Mouse (Mus musculus) hindbrain, embryonic 12.5 days (tissue): ENCODE measurements at regions not wholly inside any gene's neighbourhood (a gene's known extent, or its start where the extent isn't known, plus 50 kb on each side); places are given as distances from the start of the nearest gene placed in this dataset.
A peak's percentile ranks its signal among the peaks of the same experiment; 100 is the strongest.

Experiments
- ATAC-seq: fragments of 200-750 bp; cut with Nextera tagmentation; 2 replicates; pipeline ENCODE4 v1.8.0; 2017; ENCODE audit warnings: moderate TSS enrichment; ENCODE audit not compliant: low FRiP score
- H3K27ac ChIP-seq: fragments of 300-500 bp; sonication (generic); 2 replicates; pipeline ENCODE4 v1.5.1; 2016; ENCODE audit warnings: mild to moderate bottlenecking
- H3K27me3 ChIP-seq: fragments of 300-500 bp; sonication (generic); 2 replicates; pipeline ENCODE4 v1.6.1; 2016; ENCODE audit warnings: mild to moderate bottlenecking
- H3K36me3 ChIP-seq: fragments of 300-500 bp; sonication (generic); 2 replicates; pipeline ENCODE4 v1.6.1; 2016; ENCODE audit warnings: mild to moderate bottlenecking
- H3K4me1 ChIP-seq: fragments of 300-500 bp; sonication (generic); 2 replicates; pipeline ENCODE4 v1.6.1; 2016
- H3K4me2 ChIP-seq: fragments of 300-500 bp; sonication (generic); replicated peaks from 2 replicates; pipeline ENCODE4 v1.6.1; 2016; ENCODE audit warnings: mild to moderate bottlenecking
- H3K4me3 ChIP-seq: fragments of 300-500 bp; sonication (generic); 2 replicates; pipeline ENCODE4 v1.5.1; 2016; ENCODE audit warnings: mild to moderate bottlenecking
- H3K9ac ChIP-seq: fragments of 300-500 bp; sonication (generic); 2 replicates; pipeline ENCODE4 v1.6.1; 2016; ENCODE audit warnings: mild to moderate bottlenecking, moderate library complexity
- H3K9me3 ChIP-seq: fragments of 300-500 bp; sonication (generic); replicated peaks from 2 replicates; pipeline ENCODE4 v1.6.1; 2016; ENCODE audit warnings: mild to moderate bottlenecking
- WGBS: fragments of 180-500 bp; shearing (Covaris S2); methylation state at CpG from one replicate; pipeline ENCODE4 v1.1.7; 2016; 5-methylcytosine and 5-hydroxymethylcytosine counted together

- Histone ChIP-seq H3K9ac (no peak overlapping the region), H3K27ac (no peak overlapping the region), H3K4me1 (peaks cover 30% of the 10 kb centered on the region), H3K9me3 (no peaks in the 10 kb centered on the region), H3K27me3 (no peaks in the 10 kb centered on the region), H3K4me2 (no peak overlapping the region), H3K4me3 (no peak overlapping the region), H3K36me3 (no peaks in the 10 kb centered on the region)
- ATAC-seq = no peak
- 84% methylated on average over 7 of the region's 7 CpGs for WGBS
Observed at GRCm38 (mm10) chr11:19532867-19533266, 391.3 kb upstream of the Spred2 start.

GRCm38 (mm10) chr11:19533701-19534100 is 390.5 kb upstream of the Spred2 start:
- no peak for ATAC-seq
- no peak overlapping the region for H3K4me2 ChIP-seq
- H3K9ac ChIP-seq = no peak overlapping the region
- H3K27me3 ChIP-seq = no peaks in the 10 kb centered on the region
- H3K4me1 ChIP-seq = peaks cover 29% of the 10 kb centered on the region
- no peak overlapping the region for H3K4me3 ChIP-seq
- WGBS = 80% methylated on average over 1 of the region's 1 CpGs
- no peaks in the 10 kb centered on the region for H3K9me3 ChIP-seq
- no peak overlapping the region for H3K27ac ChIP-seq
- H3K36me3 ChIP-seq = no peaks in the 10 kb centered on the region

GRCm38 (mm10) chr11:19535215-19535614 is 389.0 kb upstream of the Spred2 start:
- no peak overlapping the region for H3K4me2 ChIP-seq
- H3K4me1 ChIP-seq = peaks cover 16% of the 10 kb centered on the region
- 61% methylated on average over 1 of the region's 1 CpGs for WGBS
- no peak overlapping the region for H3K27ac ChIP-seq
- ATAC-seq = no peak
- H3K9ac ChIP-seq = no peak overlapping the region
- no peaks in the 10 kb centered on the region for H3K36me3 ChIP-seq
- no peaks in the 10 kb centered on the region for H3K27me3 ChIP-seq
- H3K9me3 ChIP-seq = no peaks in the 10 kb centered on the region
- H3K4me3 ChIP-seq = no peak overlapping the region

DNA sequence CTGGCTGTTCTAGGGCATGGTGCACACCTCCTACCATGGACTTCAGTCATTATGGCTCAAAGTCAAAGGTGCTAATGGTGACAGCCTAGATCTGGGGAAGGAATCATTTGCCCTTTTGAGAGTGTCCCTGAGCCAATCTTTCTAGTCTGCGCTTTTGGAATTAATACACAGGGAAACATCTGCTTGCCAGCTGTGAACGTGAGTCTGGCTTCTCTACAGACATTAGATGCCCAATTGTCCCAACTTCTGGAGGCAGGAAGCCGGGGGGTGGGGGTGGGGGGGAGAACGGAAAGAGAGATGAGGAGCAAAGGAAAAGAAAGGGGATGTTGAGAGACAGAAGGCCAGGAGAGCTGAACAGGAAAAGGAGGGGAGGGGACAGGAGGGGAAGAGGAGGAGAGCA is 377.9 kb upstream of the Spred2 start:
- 59% methylated on average over 4 of the region's 4 CpGs for WGBS
- Histone ChIP-seq H3K27ac (no peak overlapping the region), H3K4me3 (no peak overlapping the region), H3K36me3 (no peaks in the 10 kb centered on the region), H3K9me3 (no peaks in the 10 kb centered on the region), H3K4me1 (no peaks in the 10 kb centered on the region), H3K4me2 (no peak overlapping the region), H3K27me3 (peaks cover 3% of the 10 kb centered on the region; the same call in 1 of the 2 replicates), H3K9ac (no peak overlapping the region)
- ATAC-seq = no peak

DNA sequence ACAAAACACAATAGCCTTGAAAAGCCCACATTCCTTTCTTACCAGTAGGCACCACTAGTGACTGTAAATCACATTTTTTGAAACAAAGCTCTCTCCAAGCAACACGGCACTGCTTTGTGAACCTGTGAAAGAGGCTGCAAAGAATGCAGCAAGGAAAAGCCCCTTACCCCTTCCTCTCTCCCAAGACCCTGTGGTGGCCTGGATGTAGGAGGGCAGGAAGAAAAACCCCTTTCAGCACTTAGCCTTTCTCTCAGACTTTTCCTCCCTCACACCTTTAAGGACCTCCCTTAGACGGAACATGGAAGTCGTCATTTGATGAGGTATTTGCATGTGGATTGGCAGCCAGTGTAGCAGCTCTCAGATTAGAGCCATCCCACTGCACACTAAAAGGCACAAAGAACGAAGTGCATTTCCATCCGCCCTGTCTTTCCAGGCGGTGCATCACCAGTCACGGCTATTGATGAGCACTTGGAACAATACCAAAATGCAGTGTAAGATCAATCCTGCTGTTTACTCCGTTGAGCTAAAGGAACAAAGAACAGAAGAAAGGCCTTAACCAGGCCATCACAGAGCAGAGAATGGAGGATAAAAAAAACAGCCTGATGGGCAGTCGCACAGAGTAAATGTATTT is 369.7 kb upstream of the Spred2 start:
- no peak overlapping the region for H3K9ac ChIP-seq
- H3K4me1 ChIP-seq = peaks cover 16% of the 10 kb centered on the region
- H3K27ac ChIP-seq = peak overlapping the region; percentile 68
- no peaks in the 10 kb centered on the region for H3K27me3 ChIP-seq
- no peak overlapping the region for H3K4me3 ChIP-seq
- no peaks in the 10 kb centered on the region for H3K9me3 ChIP-seq
- ATAC-seq = peak; percentile 93
- no peaks in the 10 kb centered on the region for H3K36me3 ChIP-seq
- no peak overlapping the region; the same call in 1 of the 2 replicates for H3K4me2 ChIP-seq
- WGBS = 15% methylated on average over 9 of the region's 9 CpGs

DNA sequence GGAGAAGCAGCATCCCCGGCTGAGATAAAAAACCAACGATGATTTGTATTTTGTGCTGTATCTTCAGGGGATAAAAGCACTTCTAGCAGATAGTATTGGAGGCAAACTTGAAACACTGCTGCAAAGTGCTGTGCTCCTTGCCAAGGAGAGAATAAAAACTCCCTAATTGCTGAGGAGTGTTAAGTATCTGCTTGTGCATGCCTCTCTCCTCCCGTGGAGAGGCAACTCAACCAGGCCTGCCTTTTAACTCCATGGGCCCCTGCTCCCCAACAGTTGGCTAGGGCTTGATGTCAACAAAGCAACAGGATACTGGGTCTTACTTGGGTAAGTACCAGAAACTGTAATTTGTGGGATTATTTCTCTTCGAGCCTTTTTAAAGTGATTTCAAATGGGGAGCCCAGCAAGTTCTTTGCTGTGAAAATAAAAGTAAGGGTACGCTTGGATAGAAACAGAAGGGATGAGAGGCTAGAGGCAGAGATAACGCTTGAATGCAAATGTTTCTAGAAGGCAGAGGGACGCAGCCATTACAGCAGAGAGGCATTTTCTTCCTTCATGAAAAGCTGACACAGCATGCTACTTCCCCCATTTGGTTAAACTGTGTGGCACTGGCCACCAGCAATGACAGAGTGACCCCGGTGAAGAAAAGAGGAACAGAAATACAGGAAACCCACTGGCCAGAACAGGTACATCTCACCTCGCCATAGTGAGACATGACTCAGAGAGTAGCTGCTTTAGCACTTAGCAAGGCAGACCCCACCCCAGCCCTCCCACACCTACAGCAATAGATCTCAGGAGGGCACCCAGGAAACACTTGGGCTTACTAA is 369.0 kb upstream of the Spred2 start:
- Histone ChIP-seq H3K9me3 (no peaks in the 10 kb centered on the region), H3K4me2 (peak overlapping the region; percentile 11), H3K27me3 (no peaks in the 10 kb centered on the region), H3K4me3 (no peak overlapping the region), H3K4me1 (peaks cover 16% of the 10 kb centered on the region), H3K27ac (peak overlapping the region; percentile 68), H3K36me3 (no peaks in the 10 kb centered on the region), H3K9ac (no peak overlapping the region)
- WGBS = 31% methylated on average over 9 of the region's 9 CpGs
- peak; percentile 64 for ATAC-seq

- Histone ChIP-seq H3K9ac (no peak overlapping the region), H3K27ac (no peak overlapping the region), H3K4me2 (no peak overlapping the region), H3K4me3 (no peak overlapping the region), H3K36me3 (no peaks in the 10 kb centered on the region), H3K4me1 (peaks cover 6% of the 10 kb centered on the region), H3K27me3 (no peaks in the 10 kb centered on the region), H3K9me3 (no peaks in the 10 kb centered on the region)
- ATAC-seq = no peak
- 83% methylated on average over 7 of the region's 7 CpGs for WGBS
Observed at GRCm38 (mm10) chr11:19560452-19560851, 363.7 kb upstream of the Spred2 start.

DNA sequence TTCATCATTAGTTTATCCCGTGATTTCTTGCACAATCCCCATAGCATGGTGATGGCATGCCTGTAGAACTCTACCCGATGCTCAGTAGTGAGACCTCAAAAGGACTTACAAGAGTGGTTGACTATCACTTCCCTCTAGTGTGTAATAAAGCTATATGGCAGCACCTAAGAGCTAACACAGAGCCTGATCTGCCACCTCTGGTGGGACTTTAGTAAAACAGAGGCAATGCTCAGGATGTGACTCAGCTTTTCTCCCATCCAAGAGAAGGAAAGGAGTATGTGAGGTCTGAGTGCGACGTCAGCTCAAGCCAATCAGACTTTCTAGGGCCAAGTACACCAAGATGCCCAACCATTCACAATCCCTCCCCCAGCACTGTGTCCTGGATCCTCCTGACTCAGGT is 361.5 kb upstream of the Spred2 start:
- no peak for ATAC-seq
- Histone ChIP-seq H3K27me3 (no peaks in the 10 kb centered on the region), H3K9ac (no peak overlapping the region), H3K4me3 (no peak overlapping the region), H3K36me3 (no peaks in the 10 kb centered on the region), H3K4me2 (no peak overlapping the region), H3K4me1 (0 out of 2 replicates have a peak, but pooled peaks cover 3% of the 10 kb centered on the region), H3K9me3 (no peaks in the 10 kb centered on the region), H3K27ac (no peak overlapping the region)
- 91% methylated on average over 4 of the region's 4 CpGs for WGBS

DNA sequence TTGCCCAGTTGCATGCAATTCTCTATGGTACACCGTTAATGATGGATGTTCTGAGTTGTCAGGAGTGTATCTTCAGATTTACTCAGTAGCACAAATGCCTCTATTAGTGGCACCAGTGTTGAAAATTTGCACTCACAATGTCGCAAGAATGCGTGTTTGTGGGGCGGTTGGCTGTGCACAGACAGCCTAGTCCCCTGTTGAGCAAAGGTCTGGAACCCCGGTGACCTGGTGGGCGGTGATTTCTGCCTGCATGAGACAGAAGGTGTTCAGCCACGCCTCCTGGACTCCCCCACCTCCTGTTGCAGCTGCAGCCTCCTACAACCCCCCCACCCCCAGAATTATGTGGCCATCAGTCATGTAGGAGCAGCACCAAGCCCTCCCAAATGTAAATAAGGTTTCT is 338.9 kb upstream of the Spred2 start:
- no peak overlapping the region for H3K27ac ChIP-seq
- no peak overlapping the region for H3K4me3 ChIP-seq
- no peak overlapping the region for H3K9ac ChIP-seq
- no peak for ATAC-seq
- H3K4me2 ChIP-seq = no peak overlapping the region
- H3K9me3 ChIP-seq = peaks cover 4% of the 10 kb centered on the region; the same call in 1 of the 2 replicates
- H3K27me3 ChIP-seq = no peaks in the 10 kb centered on the region
- no peaks in the 10 kb centered on the region for H3K36me3 ChIP-seq
- 71% methylated on average over 7 of the region's 7 CpGs for WGBS
- H3K4me1 ChIP-seq = no peaks in the 10 kb centered on the region

GRCm38 (mm10) chr11:19592506-19593355 is 331.4 kb upstream of the Spred2 start:
- ATAC-seq = peak; percentile 51; the same call in 1 of the 2 replicates
- no peak overlapping the region for H3K4me2 ChIP-seq
- H3K9me3 ChIP-seq = peaks cover 4% of the 10 kb centered on the region; the same call in 1 of the 2 replicates
- H3K27ac ChIP-seq = no peak overlapping the region
- H3K27me3 ChIP-seq = no peaks in the 10 kb centered on the region
- no peak overlapping the region for H3K9ac ChIP-seq
- H3K36me3 ChIP-seq = no peaks in the 10 kb centered on the region
- H3K4me1 ChIP-seq = peaks cover 2% of the 10 kb centered on the region; the same call in 1 of the 2 replicates
- no peak overlapping the region for H3K4me3 ChIP-seq
- WGBS = 55% methylated on average over 6 of the region's 6 CpGs

DNA sequence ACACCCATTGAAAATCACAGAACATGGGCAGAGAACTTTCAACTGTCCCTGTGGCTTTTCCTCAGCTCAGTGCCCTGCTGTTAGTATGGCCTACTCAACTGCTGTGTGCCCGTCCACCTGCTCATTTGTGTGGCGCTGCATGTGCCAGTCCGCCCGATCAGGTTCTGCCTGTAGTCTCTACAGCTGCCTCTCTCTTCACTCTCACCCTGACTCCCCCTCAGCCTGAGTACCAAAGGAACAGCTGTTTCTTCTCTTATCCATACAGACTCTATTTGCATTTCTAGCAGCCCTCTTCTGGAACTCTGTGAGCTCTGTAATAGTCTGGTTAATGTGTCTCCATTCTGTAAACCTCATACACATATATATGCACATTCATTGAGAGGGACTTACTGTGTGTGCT is 329.1 kb upstream of the Spred2 start:
- no peaks in the 10 kb centered on the region for H3K36me3 ChIP-seq
- H3K4me2 ChIP-seq = no peak overlapping the region
- no peaks in the 10 kb centered on the region for H3K9me3 ChIP-seq
- 79% methylated on average over 4 of the region's 4 CpGs for WGBS
- H3K27ac ChIP-seq = no peak overlapping the region
- peaks cover 2% of the 10 kb centered on the region; the same call in 1 of the 2 replicates for H3K4me1 ChIP-seq
- H3K27me3 ChIP-seq = no peaks in the 10 kb centered on the region
- no peak overlapping the region for H3K9ac ChIP-seq
- ATAC-seq = peak; percentile 56; the same call in 1 of the 2 replicates
- H3K4me3 ChIP-seq = no peak overlapping the region

- no peak for ATAC-seq
- Histone ChIP-seq H3K4me1 (peaks cover 2% of the 10 kb centered on the region; the same call in 1 of the 2 replicates), H3K27me3 (no peaks in the 10 kb centered on the region), H3K9ac (no peak overlapping the region), H3K4me2 (no peak overlapping the region), H3K27ac (no peak overlapping the region), H3K9me3 (no peaks in the 10 kb centered on the region), H3K36me3 (no peaks in the 10 kb centered on the region), H3K4me3 (no peak overlapping the region)
Observed at GRCm38 (mm10) chr11:19596336-19596735, 327.8 kb upstream of the Spred2 start.
